Mouse (Mus musculus) urinary bladder, postnatal 25 days (tissue): ENCODE measurements around the gene Dhx35.

Experiments used
- DNase-seq: peaks from one replicate; pipeline ENCODE4 v3.0.0; 2022; ENCODE audit warnings: low spot score

Gene Dhx35

DNA sequence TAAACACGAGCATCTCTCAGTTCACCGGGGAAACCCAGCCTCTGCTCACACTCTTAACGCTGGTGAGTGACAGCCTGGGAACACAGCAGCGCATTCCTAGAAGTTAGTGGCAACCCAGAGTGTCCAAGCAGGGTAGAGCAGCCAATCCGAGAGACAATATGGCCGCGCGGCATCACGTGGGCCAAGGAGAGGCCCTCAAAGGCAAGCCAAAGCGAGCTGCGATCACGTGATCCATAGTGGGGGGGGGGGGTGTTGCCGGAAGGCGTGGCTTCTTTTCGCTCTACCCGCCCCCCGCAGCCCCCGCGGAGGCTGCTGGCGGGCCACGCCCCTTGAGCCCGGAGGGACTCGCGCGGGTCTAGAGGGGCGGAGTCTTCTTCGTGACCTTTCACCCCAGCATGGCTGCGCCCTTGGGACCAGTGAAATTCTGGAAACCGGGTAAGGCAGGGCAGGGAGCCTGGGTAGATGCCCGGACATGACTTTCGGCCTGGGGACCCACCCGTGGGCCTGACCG is at the start of gene Dhx35:
TSS of gene Dhx35 (plus strand) at position 314 of the 511 bp plus-strand sequence.
- DNase-seq: peak; percentile 86

DNA sequence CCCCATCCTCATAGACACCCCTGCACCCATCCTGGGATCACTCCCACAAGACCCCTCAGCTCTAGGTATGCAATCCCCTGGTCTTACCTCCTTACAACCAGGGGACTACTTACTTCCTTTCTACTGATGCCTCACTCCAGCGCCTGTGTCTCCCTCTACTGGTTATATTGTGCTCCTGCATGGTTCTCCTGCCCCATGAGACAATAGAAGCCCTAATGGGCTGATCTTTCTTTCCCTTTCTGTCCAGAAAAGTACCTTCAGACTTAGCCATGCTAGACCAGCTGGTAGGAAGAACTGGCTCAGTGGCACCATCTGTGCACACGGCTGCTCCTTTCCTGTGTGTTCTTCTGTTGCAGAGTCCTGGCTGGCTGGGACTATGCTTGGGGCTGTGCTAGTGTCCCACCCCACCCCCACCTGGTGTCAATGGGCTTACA is 49.5 kb upstream of the Dhx35 start:
- no peak for DNase-seq

DNA sequence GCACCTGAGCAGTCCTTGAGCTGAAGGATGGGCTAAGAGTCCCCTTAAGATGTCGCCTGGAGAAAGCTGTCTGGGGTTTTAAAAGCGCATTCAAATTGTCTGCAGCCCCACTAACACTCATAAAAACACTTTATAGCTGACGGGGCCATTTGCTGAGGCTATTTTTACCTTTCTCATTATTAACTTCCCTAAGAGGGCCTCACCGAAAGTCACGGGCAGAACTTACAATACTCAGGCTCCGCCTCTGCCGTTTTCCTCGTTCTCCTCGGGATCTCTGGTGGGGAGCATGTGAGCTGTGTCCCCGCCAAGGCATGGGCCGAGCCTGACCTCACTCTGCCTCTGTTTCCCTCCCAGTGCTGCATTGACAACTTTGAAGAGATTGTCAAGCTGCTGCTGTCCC is 48.4 kb upstream of the Dhx35 start:
- DNase-seq: no peak

DNA sequence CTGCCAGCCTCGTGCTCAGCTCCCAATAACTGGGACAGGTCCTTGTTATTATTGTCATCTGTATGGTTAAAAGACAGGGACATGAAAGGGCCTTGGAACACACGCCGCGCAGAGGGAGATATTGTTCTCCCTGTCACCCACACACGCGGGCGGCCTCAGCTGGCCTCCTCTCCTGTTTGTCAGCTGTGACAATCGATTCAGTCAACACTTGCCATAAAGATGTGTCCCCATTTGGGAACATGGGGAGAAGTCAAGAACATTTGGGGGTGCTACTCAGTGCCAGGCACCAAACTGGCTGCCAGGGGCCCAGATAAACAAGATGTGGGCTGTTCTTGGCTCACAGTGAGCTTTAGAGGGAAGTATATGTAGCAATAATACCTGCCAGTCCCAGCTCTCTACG is 45.2 kb upstream of the Dhx35 start:
- DNase-seq: no peak

DNA sequence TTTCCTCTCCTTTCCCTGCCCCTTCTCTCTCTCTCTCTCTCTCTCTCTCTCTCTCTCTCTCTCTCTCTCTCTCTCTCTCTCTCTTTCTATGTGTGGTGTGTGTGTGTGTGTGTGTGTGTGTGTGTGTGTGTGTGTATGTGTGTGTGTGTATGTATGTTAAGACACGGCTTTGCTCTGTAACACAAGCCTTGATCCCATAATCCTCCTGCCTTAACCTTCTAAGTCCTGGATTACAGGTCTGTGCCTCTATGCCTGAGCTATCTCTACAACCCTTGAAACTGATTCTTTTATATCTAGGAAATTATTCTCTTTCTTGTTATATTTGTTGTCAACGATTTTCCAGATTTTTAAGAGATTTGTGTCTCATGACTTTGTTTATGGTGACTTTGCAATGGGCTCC is 34.4 kb upstream of the Dhx35 start:
- no peak for DNase-seq

DNA sequence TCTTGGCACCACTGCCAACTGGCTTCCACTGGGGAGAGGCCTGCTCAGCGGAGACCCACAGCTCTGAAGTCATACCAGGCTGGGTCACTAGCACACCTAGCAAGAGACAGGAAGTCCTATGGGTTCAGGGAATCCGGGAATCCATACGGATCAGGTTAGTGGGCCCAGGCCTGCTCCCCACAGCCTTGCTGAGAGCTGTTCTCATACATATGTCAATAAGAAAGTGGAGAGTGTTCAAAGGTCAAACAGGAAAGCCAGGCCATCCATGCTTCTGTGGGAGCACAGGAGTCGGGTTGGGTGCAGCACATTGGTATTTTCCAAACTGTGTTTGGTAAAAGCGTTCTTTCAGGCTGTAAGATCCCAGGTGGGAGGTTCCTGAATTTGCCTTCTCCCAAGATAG is 32.3 kb upstream of the Dhx35 start:
- DNase-seq: no peak

DNA sequence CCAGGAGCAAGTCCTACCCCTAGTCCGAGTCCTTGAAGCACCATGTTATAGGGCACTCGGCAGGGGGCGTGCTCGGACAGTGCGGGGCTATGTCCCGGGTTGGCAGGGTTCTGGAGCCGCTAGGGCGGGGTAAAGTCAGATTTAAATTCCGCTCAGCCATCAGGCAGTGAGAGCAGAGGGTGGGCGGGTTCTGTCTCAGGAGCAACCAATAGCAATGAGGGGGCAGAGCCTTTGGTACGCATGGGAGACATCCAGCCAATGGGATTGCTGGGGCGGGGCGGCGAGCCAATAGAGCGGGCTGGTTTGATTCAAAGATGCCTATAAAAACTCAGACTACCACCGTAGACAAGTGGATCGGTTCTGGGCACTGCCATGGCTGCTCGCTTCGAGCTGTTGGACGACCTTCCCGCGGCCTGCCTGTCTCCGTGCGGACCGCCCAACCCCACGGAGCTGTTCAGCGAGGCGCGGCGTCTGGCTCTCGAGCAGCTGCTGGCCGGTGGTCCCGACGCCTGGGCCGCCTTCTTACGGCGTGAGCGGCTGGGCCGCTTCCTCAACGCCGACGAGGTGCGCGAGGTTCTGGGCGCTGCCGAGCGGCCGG is 26.8 kb upstream of the Dhx35 start, which contains the start of gene Fam83d:
TSS of gene Fam83d (plus strand) at position 352 of the 598 bp plus-strand sequence.
- DNase-seq: peak; percentile 83

DNA sequence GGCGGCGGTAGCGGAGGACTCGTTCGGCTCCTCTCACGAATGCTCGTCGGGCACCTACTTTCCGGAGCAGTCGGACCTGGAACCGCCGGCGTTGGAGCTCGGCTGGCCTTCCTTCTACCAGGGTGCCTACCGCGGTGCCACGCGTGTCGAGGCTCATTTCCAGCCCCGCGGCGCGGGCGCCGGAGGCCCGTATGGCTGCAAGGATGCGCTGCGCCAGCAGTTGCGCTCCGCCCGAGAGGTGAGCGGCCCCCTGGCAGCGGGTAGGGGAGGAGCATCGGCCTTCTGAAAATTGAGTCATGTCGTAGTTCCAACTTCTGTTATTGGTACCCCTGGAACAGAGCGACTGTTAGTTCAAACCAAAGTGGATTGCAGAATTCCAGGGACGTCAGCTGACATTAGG is 26.3 kb upstream of the Dhx35 start:
- no peak for DNase-seq

DNA sequence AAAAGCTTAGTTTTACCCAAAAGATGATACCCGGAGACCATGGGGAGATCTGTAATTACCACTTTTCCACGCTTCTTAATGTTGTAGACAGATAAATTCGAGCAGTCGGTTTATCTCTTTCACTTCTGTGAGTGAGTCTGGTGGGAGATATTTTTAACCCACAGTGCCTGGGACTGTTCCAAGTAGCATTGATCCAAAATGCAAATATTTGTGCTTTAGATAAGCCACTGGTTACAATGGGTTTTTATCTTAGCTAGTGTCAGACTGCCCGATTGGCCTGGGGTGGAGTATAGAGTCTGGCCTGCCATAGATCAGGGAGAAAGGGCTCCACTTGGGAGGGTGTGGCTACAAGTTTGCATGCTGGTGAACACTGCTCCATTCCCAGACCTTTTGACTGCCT is 25.8 kb upstream of the Dhx35 start:
- no peak for DNase-seq

DNA sequence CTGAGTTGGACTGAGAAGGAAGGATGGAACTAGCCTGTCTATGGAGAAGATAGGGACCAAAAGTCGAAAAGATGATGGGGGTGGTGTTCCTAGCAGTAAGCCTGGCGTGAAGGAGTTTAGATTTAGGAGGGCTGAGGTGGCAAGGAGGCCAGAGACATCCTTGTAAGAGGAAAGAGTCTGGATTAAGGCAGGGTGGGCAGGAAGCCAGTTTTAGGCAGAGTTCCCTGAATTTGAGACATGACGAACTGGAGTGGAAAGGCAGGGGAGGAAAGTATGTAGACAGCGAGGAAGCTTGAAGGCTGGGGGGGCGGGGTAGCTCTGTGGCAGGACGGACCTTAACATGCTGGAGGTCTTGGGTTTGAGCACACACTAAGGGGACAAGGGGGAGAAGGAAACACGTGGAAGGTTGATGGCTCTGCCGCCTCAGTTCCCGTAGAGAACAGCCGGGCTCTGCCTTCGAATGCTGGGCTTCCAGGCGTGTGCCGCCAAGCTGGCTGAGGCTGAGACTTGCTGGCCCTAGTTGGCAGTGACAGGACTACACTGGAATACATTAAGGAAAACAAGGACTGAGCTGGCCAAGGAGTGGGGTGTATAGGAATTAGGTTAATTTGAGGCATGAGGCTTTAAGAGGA is 24.4 kb upstream of the Dhx35 start:
- no peak for DNase-seq

DNA sequence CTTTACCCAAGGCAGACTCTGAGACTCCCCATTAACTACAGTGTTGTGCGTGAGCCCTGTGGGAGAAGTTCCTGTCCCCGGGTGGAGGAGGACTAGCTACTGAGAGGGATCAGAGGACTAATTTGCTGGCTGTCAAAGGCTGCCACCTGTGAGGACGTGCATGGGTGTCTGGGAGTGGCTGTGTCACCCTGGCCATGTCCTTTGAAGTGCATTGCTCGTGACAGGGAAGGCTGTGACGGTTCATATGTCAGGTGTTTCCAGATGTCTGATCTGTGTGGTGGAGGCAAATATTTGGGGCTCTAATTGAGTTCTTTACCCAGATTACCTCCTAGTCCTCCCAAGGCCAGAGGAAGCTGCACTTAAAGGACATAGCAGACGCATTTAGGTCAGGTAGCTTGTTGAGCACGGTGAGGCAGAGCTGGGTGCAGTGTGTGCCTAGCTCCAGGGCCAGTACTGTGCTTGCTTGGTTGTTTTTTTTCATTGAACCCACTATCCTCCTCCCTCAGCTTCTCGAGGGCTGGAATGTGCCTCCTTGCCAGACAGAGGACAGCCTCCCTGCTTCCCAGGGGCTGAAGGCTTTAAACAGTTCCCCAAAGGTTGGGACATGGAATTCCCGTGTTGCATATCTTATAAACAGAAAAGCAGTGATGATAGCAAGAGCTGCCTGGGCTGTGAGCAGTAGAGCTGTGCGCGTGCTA is 23.4 kb upstream of the Dhx35 start:
- DNase-seq: no peak

DNA sequence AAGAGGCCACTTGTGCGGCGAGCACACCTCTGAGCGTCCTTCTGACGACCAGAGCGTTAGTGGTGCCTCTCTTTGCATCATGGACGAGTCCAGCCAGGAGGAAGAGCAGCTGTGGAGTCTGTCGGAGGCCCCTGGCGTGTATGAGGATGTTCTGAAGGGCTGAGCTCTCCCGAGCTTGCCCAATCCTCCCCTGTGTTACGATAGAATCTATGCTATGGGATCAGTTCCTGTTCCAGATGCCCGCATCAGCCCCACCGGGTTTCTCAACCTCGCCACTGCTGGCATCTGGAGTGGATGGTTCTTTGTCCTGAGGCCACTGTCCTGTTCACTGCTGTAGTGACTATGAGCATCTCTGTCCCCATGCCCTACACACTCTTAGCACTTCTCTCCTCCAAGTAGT is 21.8 kb upstream of the Dhx35 start:
- no peak for DNase-seq

DNA sequence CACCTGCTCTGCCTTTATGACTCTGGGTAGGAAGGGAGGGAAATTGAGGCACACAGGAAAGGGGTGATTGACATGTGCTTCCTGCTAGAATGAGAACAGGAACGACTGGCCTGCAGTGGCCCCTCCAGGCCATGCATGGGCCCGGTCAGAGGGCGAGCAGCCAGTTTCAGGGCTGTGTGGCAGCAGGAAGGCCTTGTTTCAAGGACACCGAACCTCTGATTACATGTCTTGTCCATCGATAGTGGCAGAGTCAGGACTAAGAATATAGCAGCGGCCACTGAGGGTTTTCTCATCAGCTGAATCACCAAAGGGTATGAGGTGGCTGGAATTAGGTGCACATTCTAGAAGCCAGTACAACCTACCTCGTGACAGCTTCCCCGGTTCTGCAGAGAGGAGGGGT is 19.7 kb upstream of the Dhx35 start:
- DNase-seq: no peak

DNA sequence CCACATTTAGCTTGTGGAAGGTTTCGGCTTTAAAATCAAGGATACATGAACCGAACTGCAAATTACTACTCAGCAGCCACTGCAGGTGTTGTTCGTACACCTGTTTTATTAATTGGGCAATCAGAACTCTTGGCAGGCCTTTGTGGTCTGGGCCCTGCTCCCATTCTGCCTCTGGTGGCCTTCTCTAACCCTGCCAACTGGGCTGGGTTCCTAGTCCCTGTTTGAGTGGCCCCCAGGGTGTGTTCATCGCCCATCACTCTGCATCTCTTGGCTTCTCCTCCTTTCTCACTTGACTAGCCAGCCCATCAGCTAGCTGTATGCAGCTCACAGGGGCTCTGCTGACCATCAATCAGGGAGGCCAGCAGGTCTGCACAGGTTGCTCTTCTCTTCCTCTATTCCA is 17.9 kb upstream of the Dhx35 start:
- no peak for DNase-seq

DNA sequence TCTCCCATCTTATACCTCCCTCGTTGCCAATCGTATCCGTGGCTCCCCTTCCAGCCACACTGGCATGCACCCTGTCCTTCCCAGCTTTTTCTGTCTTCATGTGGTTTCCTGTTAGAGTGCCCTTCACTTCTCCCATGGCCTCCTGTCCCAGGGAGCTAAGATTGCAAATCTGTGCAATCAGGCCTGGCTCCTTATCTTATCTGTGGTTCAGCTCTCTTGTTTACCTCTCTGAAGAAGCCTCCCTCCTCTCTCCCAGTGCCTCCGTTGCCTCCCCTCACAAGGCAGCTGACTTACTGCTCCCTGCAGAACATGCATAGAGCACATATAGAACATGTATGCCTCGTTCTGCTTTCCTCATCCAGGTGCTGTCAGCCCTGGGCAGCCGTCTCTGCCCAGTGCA is 17.1 kb upstream of the Dhx35 start:
- no peak for DNase-seq

DNA sequence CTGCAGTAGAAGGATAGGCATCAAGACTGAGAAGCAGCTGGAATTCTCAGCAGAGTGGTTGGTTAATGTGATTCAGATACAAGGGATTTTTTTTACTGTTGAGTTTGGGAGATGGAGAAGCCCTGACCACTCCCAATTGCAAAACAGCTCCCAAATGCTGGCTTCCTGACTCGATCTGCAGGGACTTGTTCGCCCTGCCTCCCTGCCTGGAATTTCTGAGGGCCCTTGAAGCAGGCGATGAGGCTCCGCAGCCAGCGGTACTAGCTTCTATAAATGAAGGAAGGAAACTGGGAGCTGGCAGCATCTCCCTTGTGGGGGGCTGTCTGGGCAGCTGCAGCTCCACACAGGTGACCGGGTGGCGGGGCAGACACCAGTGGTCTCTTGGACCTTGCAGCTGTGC is 16.3 kb upstream of the Dhx35 start:
- DNase-seq: no peak

DNA sequence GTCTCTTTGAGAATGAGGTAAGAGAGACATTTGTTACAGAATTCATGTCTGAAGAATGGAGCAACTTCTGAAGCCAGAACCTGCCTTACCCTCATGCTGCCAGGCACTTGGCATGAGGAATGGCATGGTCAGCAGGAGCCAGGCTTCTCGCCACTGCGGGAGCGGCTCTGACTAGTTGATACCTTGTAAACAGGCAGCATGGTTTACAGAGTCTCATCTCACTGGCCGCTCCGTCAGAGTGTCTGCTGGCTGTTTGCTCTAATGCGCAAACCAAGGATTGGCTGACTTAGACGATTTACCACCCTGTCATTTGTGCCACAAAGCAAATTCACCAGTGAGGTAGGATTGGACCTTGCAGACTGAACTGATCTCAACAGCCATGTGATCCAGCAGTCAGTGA is 13.5 kb upstream of the Dhx35 start:
- DNase-seq: no peak

DNA sequence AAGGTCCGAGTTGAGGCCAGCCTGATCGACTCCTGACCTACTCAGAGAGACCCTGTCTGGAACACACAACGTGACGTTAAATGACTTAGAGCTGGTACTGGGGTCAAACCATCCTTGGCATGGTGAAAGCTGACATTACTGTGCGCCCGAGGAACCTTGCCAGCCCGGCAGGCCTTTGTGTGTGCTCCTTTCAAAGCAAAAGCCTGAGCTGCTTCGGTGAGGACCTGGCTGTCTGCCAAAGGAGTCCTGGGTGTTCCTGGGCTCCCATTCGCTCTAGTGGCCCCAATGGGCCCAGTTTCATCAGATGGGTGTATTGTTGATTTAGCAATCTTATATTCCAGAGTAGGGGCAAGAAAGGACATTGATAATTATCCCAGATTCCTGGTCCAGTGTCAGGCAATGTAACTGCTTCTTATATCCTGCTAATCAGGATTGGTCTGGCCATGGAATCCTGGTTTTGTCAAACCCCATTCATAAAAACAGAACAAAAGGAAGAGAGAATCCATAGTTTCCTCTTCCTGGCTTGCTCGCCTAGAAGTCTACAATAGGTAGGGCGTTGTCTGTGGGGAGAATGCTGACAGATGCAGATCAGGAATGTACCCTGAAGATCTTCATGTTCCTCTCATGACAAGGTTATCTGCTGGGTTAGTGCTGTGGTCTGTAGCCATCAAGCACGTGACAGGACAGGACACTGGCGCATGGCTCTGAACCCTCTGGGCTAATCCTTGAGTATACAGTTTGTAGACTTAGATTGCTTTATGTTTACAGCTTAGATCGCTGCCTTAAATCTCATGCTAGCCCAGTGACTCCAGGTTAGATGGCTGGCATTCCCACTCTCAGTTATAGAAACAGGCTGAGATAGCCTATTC is 7.4 kb upstream of the Dhx35 start:
- no peak for DNase-seq

DNA sequence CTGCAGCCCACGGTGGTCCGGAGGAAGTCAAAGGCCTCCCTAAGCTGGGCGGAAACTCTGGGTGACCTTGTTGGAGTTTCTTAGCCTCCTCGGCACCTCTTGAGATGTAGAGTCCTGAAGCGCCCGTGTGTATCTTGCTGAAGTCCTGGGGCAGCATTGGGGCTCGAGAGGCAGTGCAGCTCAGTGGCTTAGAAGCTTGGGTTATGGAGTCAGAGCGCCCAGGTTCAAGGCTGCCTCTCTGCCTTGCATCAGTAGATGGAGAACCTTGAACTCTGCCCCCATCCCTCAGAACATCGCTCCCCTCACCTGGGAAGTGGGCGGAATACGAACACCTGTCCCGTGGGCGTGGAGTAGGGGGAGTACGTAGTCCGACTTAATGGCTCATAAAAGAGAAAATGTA is 436 bp downstream of the Dhx35 start:
- DNase-seq: no peak

DNA sequence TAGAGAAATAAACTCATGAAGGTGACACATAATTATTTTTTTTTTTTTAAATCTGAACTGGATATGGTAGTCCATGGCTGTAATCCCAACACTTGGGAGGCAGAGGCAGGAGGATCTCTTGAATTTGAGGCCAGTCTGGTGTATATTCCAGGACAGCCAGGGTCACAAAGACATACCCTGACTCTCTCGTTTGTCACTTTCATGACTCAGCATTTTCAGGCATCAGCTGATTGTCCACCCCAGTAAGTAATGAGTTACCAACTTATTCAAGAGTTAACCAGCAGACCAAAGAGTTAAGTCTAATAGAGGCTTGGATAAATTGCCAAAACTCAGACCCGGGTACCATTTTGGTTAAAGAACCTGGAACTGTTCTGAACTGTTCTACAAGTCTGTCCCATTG is 1.3 kb downstream of the Dhx35 start:
- no peak for DNase-seq

DNA sequence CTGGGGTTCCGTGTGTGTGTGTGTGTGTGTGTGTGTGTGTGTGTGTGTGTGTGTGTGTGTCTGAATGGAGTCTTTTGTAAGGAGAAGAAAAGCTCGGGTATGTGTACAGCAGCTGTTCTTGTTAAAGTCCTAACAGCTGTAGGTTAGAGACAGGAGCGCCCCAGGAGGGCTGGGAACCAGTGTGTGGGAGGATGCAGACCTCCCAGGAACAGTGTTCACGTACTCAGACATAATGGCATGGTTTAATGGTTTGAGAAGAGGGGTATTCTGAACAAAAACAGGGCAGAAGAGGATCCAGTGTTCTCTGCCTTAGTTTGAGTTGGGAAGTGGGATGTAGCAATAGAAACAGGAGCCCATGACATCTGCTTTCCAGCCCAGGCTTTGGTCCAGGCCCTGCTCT is 4.7 kb downstream of the Dhx35 start:
- DNase-seq: no peak

DNA sequence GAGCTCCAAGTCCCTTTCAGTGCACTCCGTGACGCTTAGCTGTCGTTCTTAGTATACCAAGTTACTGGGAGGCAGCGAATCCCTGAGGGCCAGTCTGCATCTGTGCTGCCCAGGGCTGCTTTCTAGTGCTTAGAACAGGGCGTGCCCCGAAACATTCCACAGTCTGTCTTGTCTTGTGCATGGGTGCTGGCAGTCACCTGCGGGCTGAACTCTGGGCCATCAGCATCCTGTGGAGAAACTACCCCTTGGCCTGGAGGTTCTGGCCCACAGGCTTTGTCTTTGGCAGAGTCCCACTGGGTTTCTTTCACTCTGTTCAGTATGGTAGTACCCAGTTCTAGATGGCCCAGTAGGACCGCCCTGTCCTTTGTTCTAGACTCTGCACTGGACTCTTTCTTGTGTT is 6.2 kb downstream of the Dhx35 start:
- no peak for DNase-seq
